Mouse (Mus musculus): ENCODE results near the gene Tle2. TPM values are rescaled to one million over a fixed set of nuclear protein-coding genes. Genes with fewer than 3 reads are reported as not detected.
A peak's percentile ranks its signal among the peaks of the same experiment; 100 is the strongest.

Gene Tle2
- polyA plus RNA-seq, 1 experiment from 2014 or later: 37.3 TPM

DNA sequence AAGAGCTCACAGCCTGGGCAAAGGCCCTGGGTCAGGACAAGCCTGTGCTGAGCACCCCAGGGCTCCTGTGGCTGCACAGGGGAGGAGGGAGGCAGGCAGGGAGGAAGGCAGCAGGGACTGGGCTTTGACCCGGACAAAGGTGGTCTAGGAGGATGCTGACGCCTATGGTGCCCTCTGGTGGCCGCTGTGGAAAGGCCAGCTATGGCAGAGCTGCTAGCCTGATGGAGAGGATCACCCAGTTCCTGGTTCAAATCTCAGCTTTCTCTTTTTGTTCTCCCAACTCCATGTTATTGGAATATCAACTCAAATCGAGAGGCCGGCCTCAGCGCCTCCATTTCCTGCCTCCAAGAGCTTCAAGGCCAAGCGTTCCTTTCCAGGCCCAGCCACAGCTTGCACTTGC lies 24.1 kb upstream of the Tle2 start:
- Histone ChIP-seq H3K27me3 (ENCODE audit: control insufficient read depth, insufficient read depth, low read length) (no peaks in the 10 kb centered on the region), H3K36me3 (ENCODE audit: control insufficient read depth, insufficient read depth, low read length) (no peaks in the 10 kb centered on the region), H3K4me1 (ENCODE audit: control insufficient read depth, insufficient read depth, low read length) (0 out of 2 replicates have a peak, but pooled peaks cover 3% of the 10 kb centered on the region), H3K9ac (replicated peaks; ENCODE audit: low read depth, low read length) (no peak overlapping the region), H3K4me3 (ENCODE audit: low read depth, low read length) (no peak overlapping the region), H3K9me3 (ENCODE audit: control insufficient read depth, low read length) (no peaks in the 10 kb centered on the region), H3K4me2 (ENCODE audit: low read depth, low read length) (no peak overlapping the region), H3K27ac (ENCODE audit: low read depth, low read length) (no peak overlapping the region)
- no peak for ATAC-seq (ENCODE audit: low read depth)
- 16% methylated on average over 7 of the region's 7 CpGs for WGBS

DNA sequence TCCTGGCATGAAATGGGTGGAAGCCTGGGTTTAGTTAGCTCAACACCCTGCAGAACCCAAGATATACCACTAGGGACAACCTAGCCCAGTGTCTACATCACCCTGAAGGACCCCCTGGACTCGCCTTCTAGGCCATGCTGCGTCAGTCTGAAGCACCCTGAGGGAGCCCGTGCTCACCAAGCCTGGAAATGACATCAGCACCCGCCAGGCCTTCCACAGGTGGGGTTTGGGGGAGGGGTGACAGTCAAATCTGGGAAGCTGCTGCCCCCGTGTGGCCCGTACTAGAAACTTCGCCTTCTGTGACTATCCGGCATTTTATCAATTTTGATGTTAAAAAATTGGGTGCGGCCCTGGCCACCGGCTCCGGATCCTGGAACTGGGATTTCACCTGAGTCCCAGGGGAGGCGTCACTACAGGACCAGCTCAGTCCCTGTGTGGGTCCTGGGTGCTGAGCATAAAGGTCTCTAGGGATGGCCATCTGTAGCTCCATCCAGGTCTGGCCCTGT lies 22.7 kb upstream of the Tle2 start:
- no peak overlapping the region; the same call in 1 of the 2 replicates for H3K27ac ChIP-seq (ENCODE audit: low read depth, low read length)
- peak; percentile 83; the same call in 1 of the 2 replicates for ATAC-seq (ENCODE audit: low read depth)
- no peak overlapping the region for H3K4me2 ChIP-seq (ENCODE audit: low read depth, low read length)

DNA sequence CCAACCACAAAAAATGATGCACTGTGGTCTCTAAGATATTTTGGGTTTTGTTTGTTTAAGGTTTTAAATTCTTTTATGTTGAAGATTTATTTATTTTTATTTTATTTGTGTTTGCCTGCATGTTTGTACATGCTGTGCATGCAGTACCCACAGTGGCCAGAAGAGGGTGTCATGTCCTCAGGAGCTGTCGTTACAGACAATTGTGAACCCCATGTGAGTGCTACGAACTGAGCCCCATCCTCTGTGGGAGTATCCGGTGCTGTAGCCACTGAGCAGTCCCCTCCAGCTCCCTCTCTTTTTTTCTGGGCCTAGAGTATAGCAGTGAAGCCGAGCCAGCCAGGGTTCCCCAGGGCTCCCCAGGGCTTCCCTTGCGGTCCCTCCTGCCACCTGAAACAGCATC lies 21.1 kb upstream of the Tle2 start:
- 88% methylated on average over 5 of the region's 5 CpGs for WGBS
- no peaks in the 10 kb centered on the region for H3K4me1 ChIP-seq (ENCODE audit: control insufficient read depth, insufficient read depth, low read length)
- no peak overlapping the region for H3K27ac ChIP-seq (ENCODE audit: low read depth, low read length)
- no peak for ATAC-seq (ENCODE audit: low read depth)
- H3K36me3 ChIP-seq (ENCODE audit: control insufficient read depth, insufficient read depth, low read length): no peaks in the 10 kb centered on the region
- H3K4me2 ChIP-seq (ENCODE audit: low read depth, low read length): no peak overlapping the region
- H3K9ac ChIP-seq (replicated peaks; ENCODE audit: low read depth, low read length): no peak overlapping the region
- H3K4me3 ChIP-seq (ENCODE audit: low read depth, low read length): no peak overlapping the region
- H3K27me3 ChIP-seq (ENCODE audit: control insufficient read depth, insufficient read depth, low read length): no peaks in the 10 kb centered on the region
- no peaks in the 10 kb centered on the region for H3K9me3 ChIP-seq (ENCODE audit: control insufficient read depth, low read length)

More for the DNA sequence above, 22.7 kb upstream of the Tle2 start:
- WGBS: 8% methylated on average over 12 of the region's 12 CpGs
- Histone ChIP-seq H3K27me3 (ENCODE audit: control insufficient read depth, insufficient read depth, low read length) (no peaks in the 10 kb centered on the region), H3K9ac (replicated peaks; ENCODE audit: low read depth, low read length) (no peak overlapping the region), H3K36me3 (ENCODE audit: control insufficient read depth, insufficient read depth, low read length) (no peaks in the 10 kb centered on the region), H3K9me3 (ENCODE audit: control insufficient read depth, low read length) (no peaks in the 10 kb centered on the region), H3K4me1 (ENCODE audit: control insufficient read depth, insufficient read depth, low read length) (no peaks in the 10 kb centered on the region), H3K4me3 (ENCODE audit: low read depth, low read length) (no peak overlapping the region)

DNA sequence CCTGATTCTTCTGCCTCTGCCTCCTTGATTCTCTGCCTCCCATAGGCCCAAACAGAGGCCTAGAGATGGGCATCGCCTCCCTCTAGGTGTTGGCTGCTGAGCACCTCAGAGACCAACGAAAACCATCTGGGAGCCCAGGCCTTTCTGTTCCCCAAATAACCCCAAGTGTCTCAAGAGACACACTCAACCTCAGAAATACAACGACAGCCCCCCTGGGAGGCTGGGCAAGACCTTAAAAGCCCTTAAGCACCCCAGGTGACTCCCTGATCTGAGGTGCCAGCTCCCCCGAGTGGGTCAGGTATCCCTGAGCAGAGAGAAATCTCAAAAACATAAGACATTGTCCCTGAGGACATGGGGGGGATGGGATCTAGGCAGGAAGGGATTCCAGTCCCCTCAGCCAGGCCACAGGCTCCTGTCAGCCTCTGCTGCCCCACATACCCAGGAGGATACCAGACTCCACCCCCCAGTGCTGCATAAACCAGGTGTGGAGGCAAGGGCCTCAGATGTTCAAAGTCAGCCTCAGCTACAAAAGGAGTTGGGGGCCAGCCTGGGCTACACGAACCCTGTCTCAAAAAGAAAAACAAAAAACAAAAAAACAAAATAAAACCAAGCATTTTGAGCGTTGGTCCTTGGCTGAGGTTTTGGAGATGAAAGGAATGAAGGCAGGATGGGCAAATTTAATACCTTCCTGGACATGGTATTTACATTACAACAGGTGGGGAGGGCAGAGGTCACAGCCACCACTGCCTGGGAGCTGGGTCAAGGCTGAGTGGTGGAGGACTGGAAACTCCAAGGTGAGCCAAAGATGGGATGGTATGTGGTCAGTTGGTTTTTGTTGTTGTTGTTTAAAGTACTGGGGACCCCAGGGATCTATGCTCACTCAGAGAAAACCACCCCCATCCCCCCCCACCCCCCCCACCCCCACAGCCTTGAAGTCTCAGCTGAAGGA lies 20.3 kb upstream of the Tle2 start:
- Histone ChIP-seq H3K27ac (ENCODE audit: low read depth, low read length) (no peak overlapping the region), H3K36me3 (ENCODE audit: control insufficient read depth, insufficient read depth, low read length) (no peaks in the 10 kb centered on the region), H3K9ac (replicated peaks; ENCODE audit: low read depth, low read length) (no peak overlapping the region), H3K9me3 (ENCODE audit: control insufficient read depth, low read length) (no peaks in the 10 kb centered on the region), H3K4me1 (ENCODE audit: control insufficient read depth, insufficient read depth, low read length) (no peaks in the 10 kb centered on the region), H3K4me3 (ENCODE audit: low read depth, low read length) (no peak overlapping the region), H3K27me3 (ENCODE audit: control insufficient read depth, insufficient read depth, low read length) (no peaks in the 10 kb centered on the region), H3K4me2 (ENCODE audit: low read depth, low read length) (no peak overlapping the region)
- no peak for ATAC-seq (ENCODE audit: low read depth)
- 81% methylated on average over 6 of the region's 6 CpGs for WGBS

DNA sequence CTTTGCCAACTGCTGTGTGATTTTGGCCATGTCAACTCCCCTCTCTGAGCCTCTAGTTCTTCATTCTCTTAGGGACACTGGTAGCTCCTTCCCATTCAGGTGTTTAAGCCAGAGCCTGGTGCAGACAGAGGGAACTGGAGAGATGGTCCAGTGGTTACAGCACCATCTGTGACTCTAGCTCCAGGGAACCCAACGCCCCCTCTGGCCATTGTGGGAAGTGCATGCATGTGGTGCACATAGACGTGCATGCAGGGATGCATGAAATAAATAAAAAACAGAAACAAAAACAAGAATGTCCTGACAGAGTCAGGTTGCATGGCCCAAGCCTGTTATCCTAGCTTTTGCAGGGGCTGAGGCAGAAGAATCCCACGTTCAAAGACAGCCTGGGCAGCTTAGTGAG lies 18.1 kb upstream of the Tle2 start:
- Histone ChIP-seq H3K4me1 (ENCODE audit: control insufficient read depth, insufficient read depth, low read length) (peaks cover 9% of the 10 kb centered on the region), H3K9ac (replicated peaks; ENCODE audit: low read depth, low read length) (no peak overlapping the region), H3K36me3 (ENCODE audit: control insufficient read depth, insufficient read depth, low read length) (no peaks in the 10 kb centered on the region), H3K27ac (ENCODE audit: low read depth, low read length) (no peak overlapping the region), H3K4me3 (ENCODE audit: low read depth, low read length) (no peak overlapping the region), H3K4me2 (ENCODE audit: low read depth, low read length) (no peak overlapping the region), H3K27me3 (ENCODE audit: control insufficient read depth, insufficient read depth, low read length) (no peaks in the 10 kb centered on the region), H3K9me3 (ENCODE audit: control insufficient read depth, low read length) (no peaks in the 10 kb centered on the region)
- ATAC-seq (ENCODE audit: low read depth): no peak
- 78% methylated on average over 3 of the region's 3 CpGs for WGBS

DNA sequence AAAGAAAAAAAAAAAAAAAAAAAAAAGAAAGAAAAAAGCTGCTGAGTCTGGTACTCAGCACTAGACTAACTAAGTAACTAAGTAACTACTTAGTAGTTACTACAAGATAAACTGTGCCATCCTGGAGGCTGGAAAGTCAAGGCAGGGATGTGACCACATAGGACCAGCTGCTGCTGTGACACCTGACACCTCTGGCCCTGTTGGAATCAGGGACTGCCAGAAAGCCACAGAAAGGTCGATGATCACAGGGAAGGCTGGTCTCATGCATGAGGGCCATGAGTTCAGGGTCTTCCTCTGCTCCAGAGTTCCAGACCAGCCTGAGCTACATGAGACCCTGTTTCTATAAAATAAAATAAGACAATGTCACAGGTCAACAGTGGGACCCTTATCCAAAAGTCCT lies 16.9 kb upstream of the Tle2 start:
- H3K27me3 ChIP-seq (ENCODE audit: control insufficient read depth, insufficient read depth, low read length): no peaks in the 10 kb centered on the region
- 25% methylated on average over 1 of the region's 1 CpGs for WGBS
- H3K4me2 ChIP-seq (ENCODE audit: low read depth, low read length): no peak overlapping the region
- no peaks in the 10 kb centered on the region for H3K9me3 ChIP-seq (ENCODE audit: control insufficient read depth, low read length)
- no peak overlapping the region for H3K4me3 ChIP-seq (ENCODE audit: low read depth, low read length)
- peaks cover 13% of the 10 kb centered on the region for H3K4me1 ChIP-seq (ENCODE audit: control insufficient read depth, insufficient read depth, low read length)
- no peak for ATAC-seq (ENCODE audit: low read depth)
- H3K9ac ChIP-seq (replicated peaks; ENCODE audit: low read depth, low read length): no peak overlapping the region
- H3K36me3 ChIP-seq (ENCODE audit: control insufficient read depth, insufficient read depth, low read length): no peaks in the 10 kb centered on the region
- no peak overlapping the region for H3K27ac ChIP-seq (ENCODE audit: low read depth, low read length)

DNA sequence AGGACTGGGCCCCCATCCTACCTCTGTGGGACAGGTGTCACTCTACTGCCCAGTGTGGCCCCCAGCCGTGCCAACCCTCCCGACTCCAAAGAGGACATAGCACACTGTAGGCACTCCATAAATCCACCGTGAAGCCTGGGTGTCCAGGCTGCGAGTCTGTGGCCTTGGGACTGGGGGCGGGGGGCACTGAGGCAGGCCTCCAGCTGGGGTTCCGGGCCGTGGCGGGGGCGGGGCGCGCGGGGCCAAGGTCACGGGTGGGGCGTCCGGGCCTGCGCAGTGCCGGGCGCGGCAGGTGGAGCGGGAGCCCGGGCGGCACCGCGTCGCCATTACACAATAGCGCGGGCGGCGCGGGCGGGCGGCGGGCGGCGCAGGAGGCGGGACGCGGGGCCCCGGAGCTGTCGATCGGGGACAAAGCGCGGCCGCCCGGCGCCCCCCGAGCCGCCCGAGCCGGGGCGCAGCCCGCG lies 15.2 kb upstream of the Tle2 start, which contains the start of gene Aes:
Gene Aes, plus strand, starts transcription at position 326 of the 464 bp plus-strand sequence.
- Histone ChIP-seq H3K4me1 (ENCODE audit: control insufficient read depth, insufficient read depth, low read length) (peaks cover 19% of the 10 kb centered on the region), H3K4me2 (ENCODE audit: low read depth, low read length) (peak within 1 kb of the TSS; percentile 97), H3K4me3 (ENCODE audit: low read depth, low read length) (peak within 1 kb of the TSS; percentile 77), H3K27me3 (ENCODE audit: control insufficient read depth, insufficient read depth, low read length) (no peaks in the 10 kb centered on the region), H3K9ac (replicated peaks; ENCODE audit: low read depth, low read length) (peak within 1 kb of the TSS; percentile 99), H3K9me3 (ENCODE audit: control insufficient read depth, low read length) (no peaks in the 10 kb centered on the region), H3K27ac (ENCODE audit: low read depth, low read length) (peak within 1 kb of the TSS; percentile 85), H3K36me3 (ENCODE audit: control insufficient read depth, insufficient read depth, low read length) (no peaks in the 10 kb centered on the region)
- ATAC-seq (ENCODE audit: low read depth): peak; percentile 62
- whole genome bisulfite sequencing: 0% methylated on average over 13 of the region's 53 CpGs

DNA sequence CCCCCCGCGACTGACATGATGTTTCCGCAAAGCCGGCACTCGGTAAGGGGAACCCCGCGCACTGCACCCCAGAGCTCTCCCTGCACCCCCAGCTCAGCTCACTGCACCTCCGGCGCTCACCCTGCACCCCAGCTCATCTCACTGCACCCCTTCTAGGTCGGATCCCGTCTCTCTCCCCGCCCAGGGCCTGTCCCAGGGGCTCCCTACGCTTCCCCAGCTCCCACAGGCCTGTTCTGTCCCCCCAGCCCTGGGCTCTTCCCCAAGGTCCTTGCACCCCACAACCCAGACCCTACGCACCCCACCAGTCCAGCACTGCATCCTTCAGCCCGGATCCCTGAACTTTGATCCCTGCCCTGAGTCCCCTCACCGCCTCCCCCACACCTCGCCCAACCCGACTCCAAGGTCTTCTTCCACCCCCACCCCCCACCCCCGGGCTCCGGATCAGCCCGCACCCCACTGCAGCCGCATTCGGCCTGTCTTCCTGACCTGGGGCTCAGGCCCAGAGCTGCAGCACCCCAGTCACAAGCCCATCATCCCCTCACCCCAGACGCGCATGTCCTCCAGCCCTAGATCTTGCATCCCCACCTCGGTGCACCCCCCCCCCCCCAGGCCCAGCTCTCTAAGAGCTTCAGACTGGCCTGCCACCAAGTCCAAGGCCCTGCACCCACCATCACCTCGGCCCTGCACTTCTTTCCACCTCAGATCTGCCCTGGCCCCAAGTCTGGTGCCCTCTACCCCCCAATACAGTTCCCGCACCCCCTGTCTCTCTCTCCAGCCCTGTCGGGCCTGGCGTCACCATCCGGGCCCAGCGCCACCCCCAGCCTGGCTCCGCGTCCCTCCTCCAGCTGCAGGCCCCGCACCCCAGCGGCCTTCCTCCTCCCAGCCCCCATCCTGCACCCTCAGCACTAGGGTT lies 14.5 kb upstream of the Tle2 start:
- Histone ChIP-seq H3K27me3 (ENCODE audit: control insufficient read depth, insufficient read depth, low read length) (no peaks in the 10 kb centered on the region), H3K4me2 (ENCODE audit: low read depth, low read length) (peak overlapping the region; percentile 97), H3K36me3 (ENCODE audit: control insufficient read depth, insufficient read depth, low read length) (0 out of 2 replicates have a peak, but pooled peaks cover 2% of the 10 kb centered on the region), H3K4me3 (ENCODE audit: low read depth, low read length) (peak overlapping the region; percentile 77), H3K9me3 (ENCODE audit: control insufficient read depth, low read length) (no peaks in the 10 kb centered on the region), H3K27ac (ENCODE audit: low read depth, low read length) (peak overlapping the region; percentile 85), H3K9ac (replicated peaks; ENCODE audit: low read depth, low read length) (peak overlapping the region; percentile 99), H3K4me1 (ENCODE audit: control insufficient read depth, insufficient read depth, low read length) (peaks cover 20% of the 10 kb centered on the region)
- ATAC-seq (ENCODE audit: low read depth): peak; percentile 60
- WGBS: 2% methylated on average over 30 of the region's 36 CpGs

All from neural tube, embryonic 14.5 days (tissue).